Mouse (Mus musculus) neural tube, embryonic 15.5 days (tissue): ENCODE measurements around the gene Map6. TPM values are rescaled to one million over a fixed set of nuclear protein-coding genes. Genes with fewer than 3 reads are reported as not detected.

Source experiments
- ATAC-seq: fragments of 200-750 bp; cut with Nextera tagmentation; 2 replicates; pipeline ENCODE4 v1.8.0; 2017; ENCODE audit warnings: mild to moderate bottlenecking, moderate TSS enrichment, moderate library complexity; ENCODE audit not compliant: low FRiP score
- H3K27ac ChIP-seq: fragments of 300-500 bp; sonication (generic); replicated peaks from 2 replicates; pipeline ENCODE4 v1.5.1; 2015; ENCODE audit warnings: mild to moderate bottlenecking, inconsistent platforms
- H3K27me3 ChIP-seq: fragments of 300-500 bp; sonication (generic); replicated peaks from 2 replicates; pipeline ENCODE4 v1.6.1; 2015; ENCODE audit warnings: inconsistent platforms
- H3K36me3 ChIP-seq: fragments of 300-500 bp; sonication (generic); 2 replicates; pipeline ENCODE4 v1.6.1; 2015; ENCODE audit warnings: inconsistent platforms
- H3K4me1 ChIP-seq: fragments of 300-500 bp; sonication (generic); 2 replicates; pipeline ENCODE4 v1.6.1; 2015; ENCODE audit warnings: inconsistent platforms
- H3K4me2 ChIP-seq: fragments of 300-500 bp; sonication (generic); 2 replicates; pipeline ENCODE4 v1.6.1; 2015; ENCODE audit warnings: inconsistent platforms, mild to moderate bottlenecking, moderate library complexity
- H3K4me3 ChIP-seq: fragments of 300-500 bp; sonication (generic); replicated peaks from 2 replicates; pipeline ENCODE4 v1.5.1; 2015; ENCODE audit warnings: mild to moderate bottlenecking, inconsistent platforms
- H3K9ac ChIP-seq: fragments of 300-500 bp; sonication (generic); replicated peaks from 2 replicates; pipeline ENCODE4 v1.6.1; 2015; ENCODE audit warnings: mild to moderate bottlenecking, inconsistent platforms
- H3K9me3 ChIP-seq: fragments of 300-500 bp; sonication (generic); replicated peaks from 2 replicates; pipeline ENCODE4 v1.6.1; 2016; ENCODE audit warnings: inconsistent platforms
- WGBS: fragments of 180-500 bp; shearing (Covaris S2); methylation state at CpG from one replicate; pipeline ENCODE4 v1.1.7; 2015; ENCODE audit warnings: mixed read lengths; 5-methylcytosine and 5-hydroxymethylcytosine counted together
- polyA plus RNA-seq: library from polyadenylated mRNA; unstranded; fragments of >200 nt; fragmentation: Nextera tagmentation; extraction: Ambion mirVana; gene quantifications from 2 replicates; pipeline ENCODE4 v1.2.1, GENCODE M21; 2015

Map6 gene
- polyA plus RNA-seq, 1 experiment from 2014 or later: 146 TPM

DNA sequence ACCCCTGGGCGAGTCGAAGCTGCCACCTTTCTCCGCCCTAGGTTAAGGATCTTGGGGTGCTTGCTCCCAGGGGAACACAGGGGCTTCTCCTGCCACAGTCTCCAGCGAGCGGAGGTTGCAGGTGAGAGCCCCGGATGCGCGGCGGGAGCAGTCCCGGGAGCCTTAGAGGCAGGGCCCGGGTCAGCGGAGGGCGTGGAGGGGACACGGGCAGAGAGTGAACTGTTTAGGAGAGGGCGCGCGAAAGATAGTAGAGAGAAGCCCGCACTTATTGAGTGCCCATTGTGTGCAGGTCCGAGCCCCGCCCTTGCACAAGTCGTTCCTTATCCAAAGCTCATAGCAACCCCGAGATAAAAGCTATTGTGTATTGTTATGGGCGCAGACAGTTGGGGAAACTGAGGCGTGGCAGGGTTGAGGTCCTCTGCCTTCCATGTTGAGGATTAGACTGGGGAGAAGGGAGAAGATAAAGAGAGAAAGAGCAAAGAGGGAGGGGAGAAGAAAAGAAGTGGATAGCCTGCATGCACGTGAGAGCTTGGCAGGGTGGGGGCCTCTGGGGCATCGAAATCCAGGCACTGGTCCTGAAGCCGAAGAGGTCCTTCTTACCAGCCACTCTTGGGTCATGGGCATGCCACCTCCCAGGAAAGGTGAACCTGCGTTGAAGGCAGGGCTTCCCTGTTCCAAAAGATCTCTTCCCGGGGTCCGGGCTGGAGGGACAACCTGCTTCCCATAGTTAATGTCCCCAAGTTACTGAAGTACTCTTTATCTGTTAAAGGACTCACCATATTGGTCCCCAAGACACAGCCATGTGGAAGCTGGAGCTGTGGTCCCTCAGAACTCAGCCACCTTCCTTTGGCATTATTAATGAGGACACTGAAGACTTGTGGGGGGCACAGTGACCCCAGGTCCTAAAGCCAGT is 115.1 kb downstream of the Map6 start:
- no peaks in the 10 kb centered on the region for H3K9me3 ChIP-seq
- H3K27me3 ChIP-seq: no peaks in the 10 kb centered on the region
- peak overlapping the region; percentile 91 for H3K4me2 ChIP-seq
- H3K27ac ChIP-seq: peak overlapping the region; percentile 98
- peak overlapping the region; percentile 82 for H3K4me3 ChIP-seq
- WGBS: 6% methylated on average over 30 of the region's 30 CpGs
- ATAC-seq: no peak
- peaks cover 54% of the 10 kb centered on the region for H3K4me1 ChIP-seq
- H3K9ac ChIP-seq: peak overlapping the region; percentile 84
- H3K36me3 ChIP-seq: peaks cover 5% of the 10 kb centered on the region; the same call in 1 of the 2 replicates

DNA sequence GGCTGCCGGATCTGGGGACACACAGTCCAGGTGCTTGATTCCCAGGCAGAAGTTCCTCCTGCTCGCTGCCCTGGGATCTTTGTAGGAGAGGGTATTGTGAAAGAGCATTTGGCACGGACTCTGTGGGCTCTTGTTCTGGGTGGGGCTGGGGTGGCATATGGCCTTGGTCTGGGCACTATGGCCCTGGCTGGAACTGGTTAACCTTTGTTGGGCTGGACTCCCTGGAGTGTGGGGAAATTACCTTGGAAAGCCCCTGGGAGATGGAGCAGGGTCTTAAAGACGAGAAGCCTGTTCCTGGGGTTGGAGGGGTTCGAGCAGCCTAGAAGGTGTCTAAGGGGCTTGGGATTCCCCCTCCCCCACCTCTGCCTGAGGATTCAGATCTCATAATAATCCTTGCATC is 116.0 kb downstream of the Map6 start:
- Histone ChIP-seq H3K4me1 (peaks cover 54% of the 10 kb centered on the region), H3K9me3 (no peaks in the 10 kb centered on the region), H3K36me3 (peaks cover 10% of the 10 kb centered on the region), H3K4me2 (peak overlapping the region; percentile 91), H3K27me3 (no peaks in the 10 kb centered on the region), H3K9ac (peak overlapping the region; percentile 84), H3K27ac (peak overlapping the region; percentile 69), H3K4me3 (peak overlapping the region; percentile 82)
- WGBS: 30% methylated on average over 5 of the region's 5 CpGs
- no peak for ATAC-seq

DNA sequence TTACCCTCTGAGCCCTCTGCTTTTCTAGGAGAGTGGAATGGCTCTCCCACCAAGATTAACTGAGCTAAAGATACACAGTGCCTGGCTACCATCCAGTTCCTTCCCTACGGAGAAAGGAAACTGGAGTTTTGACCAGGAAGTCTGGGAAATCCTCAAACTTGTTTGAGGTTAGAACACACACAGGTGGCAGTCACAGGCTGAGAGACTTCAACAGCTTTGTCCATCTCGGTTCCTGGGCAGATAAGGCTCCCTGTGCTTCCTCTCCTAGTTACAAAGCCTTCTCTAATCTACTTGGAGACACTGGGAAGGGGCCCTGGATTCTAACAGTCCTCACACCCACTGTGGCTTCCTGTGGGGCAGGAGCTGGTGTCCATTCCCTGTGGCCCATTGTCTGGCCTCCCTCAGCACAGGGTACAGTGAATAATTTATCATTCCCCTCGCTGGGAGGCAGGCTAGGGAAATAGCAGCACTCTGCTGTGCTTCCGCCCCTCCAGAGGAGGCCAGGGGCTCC is 116.9 kb downstream of the Map6 start:
- Histone ChIP-seq H3K36me3 (peaks cover 19% of the 10 kb centered on the region), H3K9me3 (no peaks in the 10 kb centered on the region), H3K4me1 (peaks cover 59% of the 10 kb centered on the region), H3K4me3 (peak overlapping the region; percentile 82), H3K9ac (peak overlapping the region; percentile 84), H3K4me2 (peak overlapping the region; percentile 91), H3K27me3 (no peaks in the 10 kb centered on the region), H3K27ac (peak overlapping the region; percentile 69)
- no peak for ATAC-seq
- WGBS: 16% methylated on average over 4 of the region's 4 CpGs

DNA sequence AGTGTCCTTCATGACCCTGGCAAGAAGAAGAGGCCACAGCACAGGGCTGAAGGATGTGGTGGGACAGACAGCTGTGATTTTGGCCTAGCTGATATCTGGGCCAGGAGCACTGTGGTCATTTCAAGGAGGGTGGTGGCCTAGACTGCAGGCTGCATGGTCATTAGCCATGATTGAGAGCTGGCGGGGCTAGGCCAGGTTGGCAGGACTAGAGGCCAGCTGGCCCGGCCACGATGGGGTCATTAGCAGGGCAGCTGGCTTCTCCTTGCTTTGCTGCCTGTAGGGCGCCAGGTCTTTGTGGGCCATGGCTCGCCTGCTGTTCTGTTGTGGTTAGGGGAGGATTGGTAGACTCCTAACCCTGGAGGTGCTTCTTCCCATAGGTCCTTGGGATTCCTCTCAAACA is 118.8 kb downstream of the Map6 start:
- Histone ChIP-seq H3K27ac (no peak overlapping the region), H3K4me2 (peak overlapping the region; percentile 91), H3K36me3 (peaks cover 22% of the 10 kb centered on the region), H3K4me3 (no peak overlapping the region), H3K9me3 (no peaks in the 10 kb centered on the region), H3K27me3 (no peaks in the 10 kb centered on the region), H3K4me1 (peaks cover 59% of the 10 kb centered on the region), H3K9ac (peak overlapping the region; percentile 23)
- no peak for ATAC-seq
- 45% methylated on average over 5 of the region's 5 CpGs for WGBS

Other genes starting within 250 kb of the Map6 start
- gene Uvrag, start 126.3 kb upstream of the Map6 start, polyA plus RNA-seq: 15.6 and 17.3 TPM in 2 replicates
- gene Dgat2, start 84.7 kb upstream of the Map6 start, polyA plus RNA-seq: 23.1 and 24.9 TPM in 2 replicates
- gene Mogat2, start 28.8 kb upstream of the Map6 start, polyA plus RNA-seq: 1.1 and 4.1 TPM in 2 replicates
- gene Serpinh1, start 85.8 kb downstream of the Map6 start, polyA plus RNA-seq: 332 and 435 TPM in 2 replicates
- 41.2 and 45.7 TPM in 2 replicates for gene Gdpd5, start 114.0 kb downstream of the Map6 start, polyA plus RNA-seq
- gene Klhl35, start 198.6 kb downstream of the Map6 start, polyA plus RNA-seq: 1.7 and 2.2 TPM in 2 replicates
- 412 and 499 TPM in 2 replicates for gene Rps3, start 216.3 kb downstream of the Map6 start, polyA plus RNA-seq